Comparison of ENCODE assay signal across 11 mouse cellular contexts in genomic region chr6:51880778-51881177, GRCm38 (mm10).
A peak's percentile ranks its signal among the peaks of the same experiment; 100 is the strongest.
DNase-seq lines count a peak whose midpoint lies in the region; ATAC-seq and TF ChIP-seq lines count a peak whose summit lies in the region.
"Had no signal": no experiment of that assay in that cellular context is flagged by ENCODE, and none has a peak within 500 bp of the region (broad histone marks: within the 10 kb centered on the region; RNA-seq: fewer than 3 reads in every experiment).

No protein-coding gene starts in this region.

- H3K36me3 ChIP-seq in lung, embryonic 14.5 days (ENCODE audit: insufficient read depth) = no peaks in the 10 kb centered on the region
- no peaks in the 10 kb centered on the region for H3K36me3 ChIP-seq in heart, postnatal 0 days (replicated peaks; ENCODE audit: control insufficient read depth, insufficient read depth, low read length)
- no peaks in the 10 kb centered on the region for H3K36me3 ChIP-seq in stomach, embryonic 15.5 days
- H3K36me3 ChIP-seq: embryonic facial prominence, embryonic 15.5 days; hindbrain, embryonic 13.5 days; midbrain, embryonic 13.5 days had no signal

- peaks cover 57% of the 10 kb centered on the region for H3K4me1 ChIP-seq in lung, embryonic 14.5 days (ENCODE audit: insufficient read depth)
- no peaks in the 10 kb centered on the region for H3K4me1 ChIP-seq in heart, postnatal 0 days (ENCODE audit: control insufficient read depth, insufficient read depth)
- peaks cover 11% of the 10 kb centered on the region; the same call in 1 of the 2 replicates for H3K4me1 ChIP-seq in stomach, embryonic 15.5 days

- TF ChIP-seq CTCF in lung, embryonic 14.5 days (IDR thresholded peaks at IDR 0.05; ENCODE audit: low read depth) = no peak
- no peak for TF ChIP-seq CTCF in heart, postnatal 0 days (IDR thresholded peaks at IDR 0.05; ENCODE audit: low read depth)

- no peak for TF ChIP-seq EP300 in heart, postnatal 0 days (IDR thresholded peaks at IDR 0.05; ENCODE audit: low read depth)

- no peak for DNase-seq in lung, embryonic 14.5 days
- no peak for DNase-seq in lung, postnatal 25 days (ENCODE audit: low spot score)
- no peak for DNase-seq in heart, postnatal 0 days (ENCODE audit: low spot score)
- DNase-seq in liver = peak; percentile 34
- DNase-seq in cerebellum, adult 11-12 months = no peak
- DNase-seq in urinary bladder, adult 2 months (ENCODE audit: low spot score) = no peak
- DNase-seq in embryo, embryonic 10.5 days (ENCODE audit: low spot score) = no peak

- WGBS in lung, embryonic 14.5 days = 46% methylated on average over 6 of the region's 6 CpGs
- WGBS in heart, postnatal 0 days = 43% methylated on average over 6 of the region's 6 CpGs
- WGBS in stomach, embryonic 15.5 days = 33% methylated on average over 6 of the region's 6 CpGs

- peak overlapping the region; percentile 40 for H3K4me2 ChIP-seq in lung, embryonic 14.5 days
- peak overlapping the region; percentile 30; the same call in 1 of the 2 replicates for H3K4me2 ChIP-seq in heart, postnatal 0 days (ENCODE audit: low read depth, low read length)
- H3K4me2 ChIP-seq in stomach, embryonic 15.5 days = peak overlapping the region; percentile 27
- H3K4me2 ChIP-seq: embryonic facial prominence, embryonic 15.5 days; hindbrain, embryonic 13.5 days; midbrain, embryonic 13.5 days had no signal

- no peak for ATAC-seq in lung, embryonic 14.5 days (ENCODE audit: insufficient read depth)
- ATAC-seq in heart, postnatal 0 days (ENCODE audit: insufficient read depth, low read depth) = 0 out of 2 replicates have a peak, but pooled peaks have one; percentile 22
- peak; percentile 22; the same call in 1 of the 2 replicates for ATAC-seq in stomach, embryonic 15.5 days (ENCODE audit: insufficient read depth, low FRiP score, low read depth)
- ATAC-seq: midbrain, embryonic 13.5 days had no signal

- no peak overlapping the region for H3K4me3 ChIP-seq in lung, embryonic 14.5 days (ENCODE audit: low read depth, low read length)
- H3K4me3 ChIP-seq in heart, postnatal 0 days (ENCODE audit: low read depth, low read length) = no peak overlapping the region
- H3K4me3 ChIP-seq in stomach, embryonic 15.5 days (replicated peaks) = no peak overlapping the region
- H3K4me3 ChIP-seq: embryonic facial prominence, embryonic 15.5 days; hindbrain, embryonic 13.5 days; midbrain, embryonic 13.5 days had no signal

- no peaks in the 10 kb centered on the region for H3K27me3 ChIP-seq in lung, embryonic 14.5 days (ENCODE audit: insufficient read depth, low read length)
- H3K27me3 ChIP-seq in heart, postnatal 0 days (ENCODE audit: control insufficient read depth, insufficient read depth, low read length) = no peaks in the 10 kb centered on the region
- no peaks in the 10 kb centered on the region for H3K27me3 ChIP-seq in stomach, embryonic 15.5 days (replicated peaks)
- H3K27me3 ChIP-seq: hindbrain, embryonic 13.5 days had no signal

- no peaks in the 10 kb centered on the region for H3K9me3 ChIP-seq in lung, embryonic 14.5 days (ENCODE audit: low read depth, low read length)
- no peaks in the 10 kb centered on the region for H3K9me3 ChIP-seq in heart, postnatal 0 days (replicated peaks; ENCODE audit: control insufficient read depth, low read length)
- no peaks in the 10 kb centered on the region for H3K9me3 ChIP-seq in stomach, embryonic 15.5 days
- H3K9me3 ChIP-seq: embryonic facial prominence, embryonic 15.5 days; hindbrain, embryonic 13.5 days; midbrain, embryonic 13.5 days had no signal

- H3K27ac ChIP-seq in lung, embryonic 14.5 days (ENCODE audit: low read depth) = peak overlapping the region; percentile 90
- H3K27ac ChIP-seq in heart, postnatal 0 days (ENCODE audit: low read depth) = peak overlapping the region; percentile 86
- H3K27ac ChIP-seq in stomach, embryonic 15.5 days = peak overlapping the region; percentile 70
- H3K27ac ChIP-seq: embryonic facial prominence, embryonic 15.5 days; hindbrain, embryonic 13.5 days; midbrain, embryonic 13.5 days had no signal

- H3K9ac ChIP-seq in lung, embryonic 14.5 days = peak overlapping the region; percentile 18
- H3K9ac ChIP-seq in heart, postnatal 0 days (replicated peaks; ENCODE audit: low read depth, low read length) = no peak overlapping the region
- H3K9ac ChIP-seq in stomach, embryonic 15.5 days = no peak overlapping the region
- H3K9ac ChIP-seq: embryonic facial prominence, embryonic 15.5 days; hindbrain, embryonic 13.5 days; midbrain, embryonic 13.5 days had no signal
